Mouse (Mus musculus) midbrain, postnatal 0 days (tissue): ENCODE results near the gene Mta3. TPM values are rescaled to one million over a fixed set of nuclear protein-coding genes. Genes with fewer than 3 reads are reported as not detected.

Experiments used
- ATAC-seq: fragments of 200-750 bp; cut with Nextera tagmentation; 2 replicates; pipeline ENCODE4 v1.8.0; 2017; ENCODE audit warnings: moderate number of reproducible peaks, mild to moderate bottlenecking, moderate TSS enrichment, moderate library complexity; ENCODE audit not compliant: low FRiP score
- DNase-seq: peaks from one replicate; pipeline ENCODE4 v3.0.0-alpha.2; 2015; ENCODE audit warnings: low spot score
- H3K27ac ChIP-seq: fragments of 300-500 bp; sonication (generic); 2 replicates; pipeline ENCODE4 v1.5.1; 2014; ENCODE audit warnings: low read depth, mild to moderate bottlenecking, low read length, mixed read lengths
- H3K27me3 ChIP-seq: fragments of 300-500 bp; sonication (generic); 2 replicates; pipeline ENCODE4 v1.6.1; 2014; ENCODE audit warnings: low read length, control low read depth, mixed read lengths; ENCODE audit not compliant: insufficient read depth
- H3K36me3 ChIP-seq: fragments of 300-500 bp; sonication (generic); 2 replicates; pipeline ENCODE4 v1.6.1; 2014; ENCODE audit warnings: low read length, control low read depth, mixed read lengths; ENCODE audit not compliant: insufficient read depth
- H3K4me1 ChIP-seq: fragments of 300-500 bp; sonication (generic); 2 replicates; pipeline ENCODE4 v1.6.1; 2014; ENCODE audit warnings: mild to moderate bottlenecking, control low read depth, antibody characterized with exemption, low read length, mixed read lengths; ENCODE audit not compliant: insufficient read depth
- H3K4me2 ChIP-seq: fragments of 300-500 bp; sonication (generic); 2 replicates; pipeline ENCODE4 v1.6.1; 2014; ENCODE audit warnings: low read depth, mild to moderate bottlenecking, low read length, mixed read lengths; ENCODE audit not compliant: poor library complexity, severe bottlenecking
- H3K4me3 ChIP-seq: fragments of 300-500 bp; sonication (generic); 2 replicates; pipeline ENCODE4 v1.5.1; 2014; ENCODE audit warnings: low read depth, mild to moderate bottlenecking, low read length, moderate library complexity
- H3K9ac ChIP-seq: fragments of 300-500 bp; sonication (generic); replicated peaks from 2 replicates; pipeline ENCODE4 v1.6.1; 2014; ENCODE audit warnings: mild to moderate bottlenecking, low read length, moderate library complexity, mixed read lengths; ENCODE audit not compliant: poor library complexity, severe bottlenecking
- H3K9me3 ChIP-seq: fragments of 300-500 bp; sonication (generic); 2 replicates; pipeline ENCODE4 v1.6.1; 2016; ENCODE audit warnings: low read length, control low read depth
- CTCF ChIP-seq: IDR thresholded peaks from 2 replicates; pipeline ENCODE4 v1.5.1; 2016; ENCODE audit warnings: antibody characterized with exemption, mild to moderate bottlenecking
- WGBS: fragments of 180-500 bp; shearing (Covaris S2); extraction: QIAGEN DNeasy Blood & Tissue Kit; methylation state at CpG from one replicate; pipeline ENCODE4 v1.1.7; 2014; 5-methylcytosine and 5-hydroxymethylcytosine counted together
- polyA plus RNA-seq: library from polyadenylated mRNA; unstranded; fragments of >200 nt; fragmentation: Nextera tagmentation; extraction: Ambion mirVana; gene quantifications from 2 replicates; pipeline ENCODE4 v1.2.1, GENCODE M21; 2015
- total RNA-seq: library from RNA; depleted of rRNA; stranded (reverse); fragments of >200 nt; gene quantifications from 2 replicates; pipeline ENCODE4 v1.2.3, GENCODE M21; 2014

Gene Mta3
- total and polyA plus RNA-seq, 2 experiments from 2014 or later: 28.9 to 43.6 TPM

- ATAC-seq (no peak), DNase-seq (no peak)
- peaks cover 2% of the 10 kb centered on the region for H3K36me3 ChIP-seq
- H3K4me3 ChIP-seq: no peak overlapping the region
- no peak overlapping the region for H3K9ac ChIP-seq
- TF ChIP-seq CTCF: no peak
- no peak overlapping the region for H3K27ac ChIP-seq
- H3K27me3 ChIP-seq: no peaks in the 10 kb centered on the region
- 70% methylated on average over 8 of the region's 8 CpGs for WGBS
- no peaks in the 10 kb centered on the region for H3K9me3 ChIP-seq
- no peak overlapping the region for H3K4me2 ChIP-seq
- peaks cover 9% of the 10 kb centered on the region for H3K4me1 ChIP-seq
Observed at GRCm38 (mm10) chr17:83819503-83819902, 113.5 kb downstream of the Mta3 start.

DNA sequence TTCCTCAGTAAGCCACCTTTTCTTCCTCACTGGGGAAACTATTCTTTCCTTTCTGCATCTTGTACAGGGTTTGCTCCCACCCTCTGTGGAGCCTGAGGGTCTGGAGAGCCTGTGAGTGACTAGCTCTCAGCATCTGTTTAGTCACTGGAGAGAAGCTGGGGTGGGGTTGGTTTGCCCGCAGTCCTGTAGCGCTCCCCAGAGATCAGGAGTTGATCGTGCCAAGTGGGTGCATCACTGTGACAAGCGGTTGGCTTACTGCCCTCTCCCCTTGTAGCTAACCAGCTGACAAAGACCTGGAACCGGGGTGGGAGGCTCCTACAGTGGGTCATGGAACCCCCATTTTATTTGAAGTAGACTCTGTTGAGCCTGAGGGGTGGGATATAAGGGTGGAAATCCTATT lies 114.7 kb downstream of the Mta3 start:
- Histone ChIP-seq H3K9ac (no peak overlapping the region), H3K4me3 (no peak overlapping the region)
- peak; percentile 25; the same call in 1 of the 2 replicates for ATAC-seq

GRCm38 (mm10) chr17:83821876-83822275 lies 115.9 kb downstream of the Mta3 start:
- Histone ChIP-seq H3K4me2 (no peak overlapping the region), H3K27ac (no peak overlapping the region), H3K27me3 (no peaks in the 10 kb centered on the region), H3K4me1 (peaks cover 9% of the 10 kb centered on the region), H3K36me3 (peaks cover 2% of the 10 kb centered on the region), H3K9me3 (no peaks in the 10 kb centered on the region), H3K9ac (no peak overlapping the region), H3K4me3 (no peak overlapping the region)
- TF ChIP-seq CTCF: no peak
- ATAC-seq (no peak), DNase-seq (no peak)
- WGBS: 91% methylated on average over 3 of the region's 3 CpGs

More for the DNA sequence above, 114.7 kb downstream of the Mta3 start:
- DNase-seq: peak; percentile 58
- H3K9me3 ChIP-seq: no peaks in the 10 kb centered on the region
- H3K27me3 ChIP-seq: no peaks in the 10 kb centered on the region
- peaks cover 9% of the 10 kb centered on the region for H3K4me1 ChIP-seq
- TF ChIP-seq CTCF: no peak
- H3K4me2 ChIP-seq: no peak overlapping the region
- H3K27ac ChIP-seq: no peak overlapping the region
- 41% methylated on average over 5 of the region's 5 CpGs for WGBS
- peaks cover 2% of the 10 kb centered on the region for H3K36me3 ChIP-seq

DNA sequence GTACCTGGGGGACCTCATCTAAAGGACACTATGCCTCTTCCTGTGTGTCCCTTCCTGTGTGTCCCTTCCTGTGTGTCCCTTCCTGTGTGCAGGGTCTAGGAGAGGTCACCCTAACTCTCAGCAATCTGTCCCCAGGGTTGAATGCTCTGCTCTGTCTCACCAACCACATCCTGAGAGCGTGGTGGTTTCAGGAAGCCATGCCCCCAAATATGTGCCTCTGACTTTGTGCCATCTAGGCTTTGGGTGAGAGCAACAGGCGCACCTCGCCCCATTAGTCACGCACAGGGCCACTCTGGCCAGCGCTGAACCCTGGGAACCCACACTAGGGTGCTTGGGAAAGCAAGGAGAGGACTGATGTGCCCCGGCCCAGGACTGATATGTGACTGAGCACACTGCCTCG lies 117.9 kb downstream of the Mta3 start:
- Histone ChIP-seq H3K9me3 (no peaks in the 10 kb centered on the region), H3K27me3 (no peaks in the 10 kb centered on the region), H3K4me3 (no peak overlapping the region), H3K4me2 (no peak overlapping the region), H3K9ac (no peak overlapping the region), H3K27ac (no peak overlapping the region), H3K4me1 (peaks cover 9% of the 10 kb centered on the region), H3K36me3 (no peaks in the 10 kb centered on the region)
- ATAC-seq (no peak), DNase-seq (no peak)
- 92% methylated on average over 7 of the region's 7 CpGs for WGBS
- no peak for TF ChIP-seq CTCF

- Histone ChIP-seq H3K4me1 (no peaks in the 10 kb centered on the region), H3K4me3 (no peak overlapping the region), H3K36me3 (no peaks in the 10 kb centered on the region), H3K27ac (no peak overlapping the region), H3K4me2 (no peak overlapping the region), H3K27me3 (no peaks in the 10 kb centered on the region), H3K9me3 (no peaks in the 10 kb centered on the region), H3K9ac (no peak overlapping the region)
- no peak for ATAC-seq
- DNase-seq: no peak
- TF ChIP-seq CTCF: no peak
- WGBS: 83% methylated on average over 3 of the region's 3 CpGs
Observed at GRCm38 (mm10) chr17:83829356-83829755, 123.4 kb downstream of the Mta3 start.

GRCm38 (mm10) chr17:83830616-83831292 lies 124.8 kb downstream of the Mta3 start:
- no peaks in the 10 kb centered on the region for H3K9me3 ChIP-seq
- no peak overlapping the region for H3K27ac ChIP-seq
- H3K4me1 ChIP-seq: no peaks in the 10 kb centered on the region
- no peak for DNase-seq
- no peak for TF ChIP-seq CTCF
- no peak overlapping the region for H3K9ac ChIP-seq
- H3K36me3 ChIP-seq: no peaks in the 10 kb centered on the region
- H3K27me3 ChIP-seq: no peaks in the 10 kb centered on the region
- no peak overlapping the region for H3K4me2 ChIP-seq
- ATAC-seq: no peak
- 95% methylated on average over 4 of the region's 4 CpGs for WGBS
- no peak overlapping the region for H3K4me3 ChIP-seq
